Mouse (Mus musculus) CH12.LX (cell line): ENCODE data around the gene Tmem119. TPM values are rescaled to one million over a fixed set of nuclear protein-coding genes. Genes with fewer than 3 reads are reported as not detected.

Experiments used
- DNase-seq: peaks from one replicate; pipeline ENCODE4 v3.0.0-alpha.2; 2013; ENCODE audit errors: extremely low read depth
- H3K27ac ChIP-seq: 2 replicates; pipeline ENCODE4 v1.5.1; 2012; ENCODE audit warnings: low read depth, mild to moderate bottlenecking, control low read depth, moderate library complexity; ENCODE audit not compliant: insufficient read depth
- H3K27me3 ChIP-seq: replicated peaks from 2 replicates; pipeline ENCODE3; 2012; ENCODE audit warnings: inconsistent platforms
- H3K36me3 ChIP-seq, 2 experiments: replicated peaks in 1 of 2; 2 replicates each; pipeline versions ENCODE3 to v1.6.1; 2012; ENCODE audit warnings: inconsistent platforms in 1 of 2, low read length in 1 of 2, mild to moderate bottlenecking in 1 of 2, mixed read lengths in 1 of 2, moderate library complexity in 1 of 2; ENCODE audit not compliant: control insufficient read depth in 1 of 2, insufficient read depth in 1 of 2
- H3K4me1 ChIP-seq, 2 experiments: 2 replicates each; pipeline ENCODE4 v1.6.1; 2012; ENCODE audit warnings: inconsistent platforms in 1 of 2, moderate library complexity in 1 of 2; ENCODE audit not compliant: insufficient read depth in 2 of 2, control insufficient read depth in 1 of 2
- H3K4me2 ChIP-seq: 2 replicates; pipeline ENCODE4 v1.6.1; 2012; ENCODE audit warnings: low read depth, mild to moderate bottlenecking, control low read depth; ENCODE audit not compliant: poor library complexity, insufficient read depth, severe bottlenecking
- H3K4me3 ChIP-seq, 3 experiments: fragments of 150-350 bp in 1 of 3; sonication (generic) in 1 of 3; replicated peaks in 1 of 3; 2 replicates each; pipeline versions ENCODE3 to v1.5.1; 2011 to 2012; ENCODE audit warnings: low read depth in 2 of 3, low read length in 2 of 3, mild to moderate bottlenecking in 2 of 3, moderate library complexity in 2 of 3, control low read depth in 1 of 3, improper control_type of control experiment in 1 of 3, inconsistent platforms in 1 of 3, mixed read lengths in 1 of 3; ENCODE audit not compliant: poor library complexity in 1 of 3
- H3K79me2 ChIP-seq: replicated peaks from 2 replicates; pipeline ENCODE4 v1.6.1; 2012; ENCODE audit warnings: mild to moderate bottlenecking, moderate library complexity; ENCODE audit not compliant: control insufficient read depth, poor library complexity, insufficient read depth, severe bottlenecking; ENCODE audit errors: extremely low read depth
- H3K9ac ChIP-seq: 2 replicates; pipeline ENCODE4 v1.6.1; 2012; ENCODE audit warnings: low read depth, mild to moderate bottlenecking, control low read depth, moderate library complexity; ENCODE audit not compliant: insufficient read depth
- H3K9me3 ChIP-seq: replicated peaks from 2 replicates; pipeline ENCODE3; 2012; ENCODE audit warnings: low read length, inconsistent platforms, mixed read lengths
- CHD1 ChIP-seq: IDR thresholded peaks from 2 replicates; pipeline ENCODE4 v1.6.1; 2012; ENCODE audit warnings: low read depth, low read length, improper control_type of control experiment, inconsistent platforms
- CHD2 ChIP-seq: IDR thresholded peaks from 2 replicates; pipeline ENCODE4 v1.6.1; 2011; ENCODE audit warnings: low read length, improper control_type of control experiment
- E2F4 ChIP-seq: IDR thresholded peaks from 2 replicates; pipeline ENCODE4 v1.6.1; 2011; ENCODE audit warnings: low read depth, low read length, improper control_type of control experiment; ENCODE audit not compliant: insufficient replicate concordance
- ELF1 ChIP-seq: IDR thresholded peaks from 2 replicates; pipeline ENCODE4 v1.6.1; 2014; ENCODE audit warnings: low read depth, mild to moderate bottlenecking, inconsistent platforms, low read length, improper control_type of control experiment
- IRF4 ChIP-seq: IDR thresholded peaks from 2 replicates; pipeline ENCODE4 v1.6.1; 2014; ENCODE audit warnings: low read depth, mild to moderate bottlenecking, inconsistent platforms, low read length, improper control_type of control experiment
- JUND ChIP-seq: conservative IDR thresholded peaks from 2 replicates; pipeline ENCODE4 v1.6.1; 2011; ENCODE audit warnings: low read depth, low read length, improper control_type of control experiment
- KAT2A ChIP-seq: IDR thresholded peaks from 2 replicates; pipeline ENCODE4 v1.6.1; 2012; ENCODE audit warnings: low read length, improper control_type of control experiment, inconsistent platforms; ENCODE audit not compliant: insufficient replicate concordance
- MAX ChIP-seq: IDR thresholded peaks from 2 replicates; pipeline ENCODE4 v1.6.1; 2011; ENCODE audit warnings: low read length, improper control_type of control experiment
- MEF2A ChIP-seq: IDR thresholded peaks from 2 replicates; pipeline ENCODE4 v1.6.1; 2014; ENCODE audit warnings: low read depth, mild to moderate bottlenecking, inconsistent platforms, low read length, improper control_type of control experiment, borderline replicate concordance
- MXI1 ChIP-seq: IDR thresholded peaks from 2 replicates; pipeline ENCODE4 v1.6.1; 2011; ENCODE audit warnings: mild to moderate bottlenecking, low read depth, low read length, improper control_type of control experiment
- MYC ChIP-seq: IDR thresholded peaks from 2 replicates; pipeline ENCODE4 v1.6.1; 2011; ENCODE audit warnings: low read depth, mild to moderate bottlenecking, improper control_type of control experiment, low read length
- NELFE ChIP-seq: IDR thresholded peaks from 2 replicates; pipeline ENCODE4 v1.6.1; 2011; ENCODE audit warnings: low read depth, low read length, improper control_type of control experiment
- NRF1 ChIP-seq: IDR thresholded peaks from 2 replicates; pipeline ENCODE4 v1.6.1; 2014; ENCODE audit warnings: low read depth, mild to moderate bottlenecking, inconsistent platforms, low read length, improper control_type of control experiment, moderate library complexity
- PAX5 ChIP-seq: IDR thresholded peaks from 2 replicates; pipeline ENCODE4 v1.6.1; 2012; ENCODE audit warnings: low read length, inconsistent platforms, mixed read lengths
- RCOR1 ChIP-seq: conservative IDR thresholded peaks from 2 replicates; pipeline ENCODE4 v1.6.1; 2012; ENCODE audit warnings: low read depth, mild to moderate bottlenecking, inconsistent platforms, low read length, improper control_type of control experiment
- TBP ChIP-seq: conservative IDR thresholded peaks from 2 replicates; pipeline ENCODE4 v1.6.1; 2011; ENCODE audit warnings: low read depth, low read length, improper control_type of control experiment
- TCF12 ChIP-seq: IDR thresholded peaks from 2 replicates; pipeline ENCODE4 v1.6.1; 2014; ENCODE audit warnings: low read depth, mild to moderate bottlenecking, inconsistent platforms, low read length, improper control_type of control experiment
- UBTF ChIP-seq: IDR thresholded peaks from 2 replicates; pipeline ENCODE4 v1.6.1; 2012; ENCODE audit warnings: low read depth, mild to moderate bottlenecking, inconsistent platforms, low read length, improper control_type of control experiment, moderate library complexity
- USF2 ChIP-seq: conservative IDR thresholded peaks from 2 replicates; pipeline ENCODE4 v1.6.1; 2011; ENCODE audit warnings: low read depth, low read length, improper control_type of control experiment
- ZC3H11A ChIP-seq: IDR thresholded peaks from 2 replicates; pipeline ENCODE4 v1.6.1; 2012; ENCODE audit warnings: low read depth, mild to moderate bottlenecking, inconsistent platforms, low read length, improper control_type of control experiment
- ZKSCAN1 ChIP-seq: IDR thresholded peaks from 2 replicates; pipeline ENCODE4 v1.6.1; 2012; ENCODE audit warnings: low read depth, inconsistent platforms, low read length, improper control_type of control experiment, borderline replicate concordance
- ZMIZ1 ChIP-seq: IDR thresholded peaks from 2 replicates; pipeline ENCODE4 v1.6.1; 2012; ENCODE audit warnings: low read depth, mild to moderate bottlenecking, inconsistent platforms, low read length, improper control_type of control experiment
- dilution Hi-C: fragments of 300-500 bp; cut with MboI; formaldehyde crosslinking; loops from 2 replicates; pipeline ENCODE4 v1.14.3; 2020; ENCODE audit warnings: low sequenced_read_pairs; ENCODE audit not compliant: extremely low pct_unique_long_range_greater_than_20kb, extremely low pct_ligation_motif_present
- in situ Hi-C: fragments of 300-500 bp; cut with MboI; formaldehyde crosslinking; loops from 3 replicates; pipeline ENCODE4 v1.14.3; 2019; ENCODE audit warnings: low sequenced_read_pairs, low pct_ligation_motif_present, low pct_unique_long_range_greater_than_20kb, mixed read lengths
- polyA plus RNA-seq: library from polyadenylated mRNA; unstranded; fragments of >175 nt; gene quantifications from 2 replicates; pipeline ENCODE4 v1.2.1, GENCODE M21; 2012; ENCODE audit warnings: low read depth; ENCODE audit not compliant: insufficient read length
- total RNA-seq, 2 experiments: library from RNA; depleted of rRNA; stranded (reverse); fragments of 300-350 nt in 1 of 2; fragments of >200 nt in 1 of 2; gene quantifications; 2 replicates each; pipeline ENCODE4 v1.2.3; 2012 to 2014

Gene Tmem119
- total and polyA plus RNA-seq, 3 experiments: 0.30 to 1.5 (median 1.0) TPM

DNA sequence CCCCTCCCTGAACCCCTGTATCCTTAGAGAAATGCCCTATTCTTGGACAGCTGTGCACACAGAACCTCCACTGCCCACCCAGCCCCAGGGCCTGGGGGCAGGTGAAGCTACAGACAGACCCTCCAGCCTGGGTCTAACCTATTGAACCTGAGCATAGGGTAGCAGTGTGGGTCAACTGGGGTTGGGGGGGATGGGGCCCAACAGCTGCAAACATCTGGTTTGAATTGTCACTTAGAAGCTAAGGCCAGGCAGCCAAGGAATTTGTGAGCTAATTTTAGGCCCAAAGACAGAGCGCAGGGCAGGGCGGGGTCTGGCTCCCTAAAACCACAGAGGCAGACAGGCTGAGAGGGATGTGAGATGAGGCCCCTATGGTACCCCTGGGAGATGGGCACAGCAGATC, 7.9 kb upstream of the Tmem119 start:
- Histone ChIP-seq H3K4me3 (no peak overlapping the region), H3K9ac (no peak overlapping the region), H3K79me2 (no peaks in the 10 kb centered on the region), H3K4me1 (peaks cover 18 to 34% of the 10 kb centered on the region in 2 experiments), H3K27ac (no peak overlapping the region), H3K27me3 (peaks cover 1% of the 10 kb centered on the region), H3K4me2 (no peak overlapping the region), H3K36me3 (no peaks in the 10 kb centered on the region), H3K9me3 (peaks cover 6% of the 10 kb centered on the region)
- dilution Hi-C loops: no loop called here
- no peak for DNase-seq
- TF ChIP-seq TBP (no peak), MXI1 (no peak), E2F4 (no peak), ELF1 (no peak), TCF12 (no peak), KAT2A (no peak), RCOR1 (no peak), NELFE (no peak), JUND (no peak), MYC (no peak), ZMIZ1 (no peak)
- in situ Hi-C loops: no loop called here

- in situ Hi-C loops: no loop called here
- peaks cover 18 to 30% of the 10 kb centered on the region in 2 experiments for H3K4me1 ChIP-seq
- TF ChIP-seq ZKSCAN1 (no peak), NELFE (no peak), PAX5 (no peak), CHD2 (no peak), NRF1 (no peak), CHD1 (no peak), MYC (no peak), JUND (no peak), MEF2A (no peak), TBP (no peak), IRF4 (no peak), ZMIZ1 (no peak), ZC3H11A (no peak), USF2 (no peak), MAX (no peak), UBTF (no peak)
These were observed 7.4 kb upstream of the Tmem119 start for GRCm38 (mm10) chr5:113807712-113808111.

More at GRCm38 (mm10) chr5:113807712-113808111, 7.4 kb upstream of the Tmem119 start:
- Histone ChIP-seq H3K4me2 (no peak overlapping the region), H3K4me3 (no peak overlapping the region), H3K36me3 (no peaks in the 10 kb centered on the region), H3K27me3 (peaks cover 1% of the 10 kb centered on the region), H3K9ac (no peak overlapping the region), H3K79me2 (no peaks in the 10 kb centered on the region), H3K9me3 (peaks cover 2% of the 10 kb centered on the region), H3K27ac (no peak overlapping the region)
- dilution Hi-C loops: no loop called here
- no peak for DNase-seq
